Mouse (Mus musculus): ENCODE results near the gene Pnkd. TPM values are rescaled to one million over a fixed set of nuclear protein-coding genes. Genes with fewer than 3 reads are reported as not detected.
A peak's percentile ranks its signal among the peaks of the same experiment; 100 is the strongest.
"Not testable (repeated sequence)": the region's sequence is repeated elsewhere in the genome, so short reads cannot be mapped to it uniquely, and the experiment has no call there.

Pnkd gene
- polyA plus RNA-seq, 1 experiment: 101 TPM

GRCm38 (mm10) chr1:74329899-74330431 is 45.2 kb downstream of the Pnkd start:
- no peak for DNase-seq (ENCODE audit: low read depth)

- DNase-seq (ENCODE audit: low read depth): peak; percentile 80
Observed at GRCm38 (mm10) chr1:74331046-74331681, 46.4 kb downstream of the Pnkd start.

- DNase-seq (ENCODE audit: low read depth): peak; percentile 75
Observed at GRCm38 (mm10) chr1:74332241-74332763, 47.6 kb downstream of the Pnkd start.

- no peak for DNase-seq (ENCODE audit: low read depth)
Observed at GRCm38 (mm10) chr1:74332930-74333329, 48.2 kb downstream of the Pnkd start.

- DNase-seq (ENCODE audit: low read depth): no peak
Observed at GRCm38 (mm10) chr1:74334607-74335006, 49.9 kb downstream of the Pnkd start.

GRCm38 (mm10) chr1:74335033-74335432 is 50.3 kb downstream of the Pnkd start:
- no peak for DNase-seq (ENCODE audit: low read depth)

GRCm38 (mm10) chr1:74335436-74336170 is 50.9 kb downstream of the Pnkd start:
- no peak for DNase-seq (ENCODE audit: low read depth)

- DNase-seq (ENCODE audit: low read depth): no peak
Observed at GRCm38 (mm10) chr1:74337241-74337771, 52.6 kb downstream of the Pnkd start.

- no peak for DNase-seq (ENCODE audit: low read depth)
Observed at GRCm38 (mm10) chr1:74338013-74338412, 53.3 kb downstream of the Pnkd start.

GRCm38 (mm10) chr1:74338626-74339025 is 53.9 kb downstream of the Pnkd start:
- no peak for DNase-seq (ENCODE audit: low read depth)

GRCm38 (mm10) chr1:74339917-74340316 is 55.2 kb downstream of the Pnkd start:
- no peak for DNase-seq (ENCODE audit: low read depth)

- peak; percentile 74 for DNase-seq (ENCODE audit: low read depth)
Observed at GRCm38 (mm10) chr1:74340361-74340764, 55.6 kb downstream of the Pnkd start.

GRCm38 (mm10) chr1:74340992-74341391 is 56.3 kb downstream of the Pnkd start:
- DNase-seq (ENCODE audit: low read depth): not testable (repeated sequence)

- DNase-seq (ENCODE audit: low read depth): no peak
Observed at GRCm38 (mm10) chr1:74341898-74342297, 57.2 kb downstream of the Pnkd start.

- DNase-seq (ENCODE audit: low read depth): no peak
Observed at GRCm38 (mm10) chr1:74342308-74342707, 57.6 kb downstream of the Pnkd start.

GRCm38 (mm10) chr1:74343161-74343560 is 58.4 kb downstream of the Pnkd start:
- DNase-seq (ENCODE audit: low read depth): no peak

GRCm38 (mm10) chr1:74344163-74344916 is 59.6 kb downstream of the Pnkd start:
- DNase-seq (ENCODE audit: low read depth): no peak

- no peak for DNase-seq (ENCODE audit: low read depth)
Observed at GRCm38 (mm10) chr1:74351185-74351769, 66.5 kb downstream of the Pnkd start.

GRCm38 (mm10) chr1:74352532-74353096 is 67.9 kb downstream of the Pnkd start:
- no peak for DNase-seq (ENCODE audit: low read depth)

- no peak for DNase-seq (ENCODE audit: low read depth)
Observed at GRCm38 (mm10) chr1:74353453-74354229, 68.9 kb downstream of the Pnkd start.
